Mouse (Mus musculus) lung, postnatal 0 days (tissue): ENCODE results near the gene Elavl3.

Experiments
- CTCF ChIP-seq: IDR thresholded peaks from 2 replicates; pipeline ENCODE4 v1.5.1; 2016; ENCODE audit warnings: antibody characterized with exemption, mild to moderate bottlenecking
- EP300 ChIP-seq: IDR thresholded peaks from 2 replicates; pipeline ENCODE4 v1.6.1; 2016; ENCODE audit warnings: antibody characterized with exemption, mild to moderate bottlenecking, control low read depth

GRCm38 (mm10) chr9:22000296-22000695, 51.5 kb downstream of the Elavl3 start:
- no peak for TF ChIP-seq CTCF
- no peak for TF ChIP-seq EP300
